Mouse (Mus musculus) kidney, adult 2 months (tissue): ENCODE data around the gene Slc25a28. TPM values are rescaled to one million over a fixed set of nuclear protein-coding genes. Genes with fewer than 3 reads are reported as not detected.

Source experiments
- DNase-seq: peaks from one replicate; pipeline ENCODE4 v3.0.0; 2021
- H3K27ac ChIP-seq: fragments of 200-500 bp; 2 replicates; pipeline ENCODE4 v1.5.1; 2012; ENCODE audit warnings: low read depth, low read length, control low read depth, inconsistent platforms; ENCODE audit not compliant: insufficient read depth
- H3K27me3 ChIP-seq: fragments of 200-500 bp; replicated peaks from 2 replicates; pipeline ENCODE4 v1.6.1; 2012; ENCODE audit warnings: mild to moderate bottlenecking, moderate library complexity, low read length, inconsistent platforms; ENCODE audit not compliant: control insufficient read depth, insufficient read depth
- H3K36me3 ChIP-seq: fragments of 200-500 bp; 2 replicates; pipeline ENCODE4 v1.6.1; 2012; ENCODE audit warnings: mild to moderate bottlenecking, moderate library complexity, low read length, inconsistent platforms; ENCODE audit not compliant: control insufficient read depth, insufficient read depth
- H3K4me1 ChIP-seq: fragments of 200-500 bp; 2 replicates; pipeline ENCODE4 v1.6.1; 2011; ENCODE audit warnings: low read length; ENCODE audit not compliant: control insufficient read depth, insufficient read depth
- H3K4me3 ChIP-seq: fragments of 200-500 bp; 2 replicates; pipeline ENCODE4 v1.5.1; 2011; ENCODE audit warnings: mild to moderate bottlenecking, low read depth, low read length, control low read depth; ENCODE audit not compliant: insufficient read depth
- CTCF ChIP-seq: fragments of 200-500 bp; conservative IDR thresholded peaks from 2 replicates; pipeline ENCODE4 v1.5.1; 2011; ENCODE audit warnings: low read depth, mild to moderate bottlenecking, control low read depth, low read length, moderate library complexity, mixed read lengths; ENCODE audit not compliant: insufficient read depth, insufficient read length
- POLR2A ChIP-seq: fragments of 200-500 bp; IDR thresholded peaks from one replicate; pipeline ENCODE4 v1.6.1; 2011; ENCODE audit warnings: low read depth, low read length, control low read depth
- WGBS: fragments of 180-500 bp; shearing (Covaris S2); methylation state at CpG from one replicate; pipeline ENCODE4 v1.1.7; 2018; 5-methylcytosine and 5-hydroxymethylcytosine counted together
- polyA plus RNA-seq: library from polyadenylated mRNA; depleted of rRNA; stranded (reverse); fragments of >200 nt; gene quantifications from 2 replicates; pipeline ENCODE4 v1.2.3, GENCODE M21; 2012

Gene Slc25a28
- polyA plus RNA-seq, 1 experiment = 83.2 TPM

DNA sequence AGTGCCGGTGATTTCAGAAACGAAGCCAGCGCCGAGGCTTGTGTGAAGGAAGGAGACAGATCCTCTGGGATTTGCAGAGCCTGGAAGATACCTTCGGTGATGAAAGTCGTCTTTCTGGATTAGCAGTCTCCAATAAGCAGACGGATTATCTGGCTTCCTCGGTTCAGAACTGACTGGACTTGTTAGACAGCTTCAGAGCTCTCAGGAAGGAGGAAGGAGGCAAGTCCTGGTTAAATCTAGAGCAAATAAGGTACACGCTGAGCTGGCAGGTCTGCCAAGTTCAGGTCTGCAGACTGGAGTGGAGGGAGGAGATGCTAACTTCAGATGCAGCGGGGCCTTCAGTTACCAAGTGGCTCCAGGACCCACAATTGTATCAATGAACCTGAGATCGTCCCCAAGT, 32.8 kb downstream of the Slc25a28 start:
- Histone ChIP-seq H3K27me3 (no peaks in the 10 kb centered on the region), H3K36me3 (no peaks in the 10 kb centered on the region), H3K4me3 (no peak overlapping the region), H3K27ac (no peak overlapping the region), H3K4me1 (no peaks in the 10 kb centered on the region)
- 73% methylated on average over 11 of the region's 11 CpGs for WGBS
- DNase-seq = no peak
- TF ChIP-seq POLR2A = no peak
- no peak for TF ChIP-seq CTCF

DNA sequence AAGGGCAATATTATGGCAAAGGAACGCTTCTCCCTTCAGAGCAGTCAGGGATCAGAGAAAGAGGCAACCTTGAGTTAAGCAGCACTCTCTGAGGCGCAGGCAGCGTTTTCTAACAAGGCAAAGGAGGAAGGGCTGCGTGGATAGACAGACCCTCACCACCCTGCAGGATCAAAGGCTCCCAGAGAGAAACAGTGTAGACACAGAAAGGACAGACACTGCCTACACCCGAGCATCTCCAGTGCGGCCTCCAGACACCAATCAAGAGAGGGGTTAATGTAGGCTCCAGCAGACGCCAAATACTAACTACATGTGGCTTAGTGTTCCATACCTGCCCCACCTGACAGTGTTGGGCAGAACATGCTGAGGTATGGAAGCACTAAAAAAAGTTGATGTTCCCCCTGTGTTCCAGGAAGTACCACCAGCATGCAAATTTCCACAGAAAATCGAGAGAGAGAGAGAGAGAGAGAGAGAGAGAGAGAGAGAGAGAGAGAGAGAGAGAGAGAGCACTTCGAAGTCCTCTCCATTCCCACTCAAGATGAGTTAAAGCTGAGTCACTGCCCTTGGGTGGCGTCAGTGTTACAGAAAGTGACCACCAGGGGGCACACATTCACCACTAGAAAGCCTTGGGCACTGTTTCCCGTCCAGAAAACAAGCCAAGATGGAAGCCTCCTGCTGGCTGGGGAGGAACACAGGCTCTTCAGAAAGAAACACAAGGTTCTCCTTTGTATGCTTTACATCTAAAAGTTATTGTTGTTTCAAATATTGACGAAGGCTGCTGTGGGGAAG, 44.0 kb downstream of the Slc25a28 start:
- WGBS = 25% methylated on average over 12 of the region's 12 CpGs
- Histone ChIP-seq H3K27ac (no peak overlapping the region), H3K4me3 (no peak overlapping the region), H3K27me3 (no peaks in the 10 kb centered on the region), H3K36me3 (no peaks in the 10 kb centered on the region), H3K4me1 (no peaks in the 10 kb centered on the region)
- DNase-seq = peak; percentile 83
- TF ChIP-seq POLR2A (no peak), CTCF (peak; percentile 96)

DNA sequence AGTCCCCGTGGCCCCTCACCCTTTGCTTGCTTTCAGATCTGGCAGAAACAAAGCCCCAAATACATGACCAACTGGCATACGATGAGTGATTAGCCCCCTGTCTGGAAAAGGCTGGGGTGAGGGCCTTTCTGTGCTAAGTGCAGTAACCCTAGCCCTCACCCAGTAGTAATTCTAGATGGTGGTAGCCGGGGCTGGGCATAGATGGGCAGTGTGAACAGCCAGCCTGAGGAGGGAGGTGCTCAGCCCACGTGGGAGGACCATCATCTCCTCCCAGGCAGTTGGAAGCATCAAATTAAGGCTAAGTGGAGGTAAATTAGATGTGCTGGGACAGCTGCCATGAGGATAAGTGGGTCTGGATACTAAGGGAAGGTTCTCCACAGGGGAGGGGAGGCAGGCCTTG, 45.6 kb downstream of the Slc25a28 start:
- 28% methylated on average over 4 of the region's 4 CpGs for WGBS
- Histone ChIP-seq H3K4me1 (no peaks in the 10 kb centered on the region), H3K27ac (no peak overlapping the region), H3K27me3 (no peaks in the 10 kb centered on the region), H3K36me3 (no peaks in the 10 kb centered on the region), H3K4me3 (no peak overlapping the region)
- TF ChIP-seq CTCF = no peak
- no peak for TF ChIP-seq POLR2A
- no peak for DNase-seq

DNA sequence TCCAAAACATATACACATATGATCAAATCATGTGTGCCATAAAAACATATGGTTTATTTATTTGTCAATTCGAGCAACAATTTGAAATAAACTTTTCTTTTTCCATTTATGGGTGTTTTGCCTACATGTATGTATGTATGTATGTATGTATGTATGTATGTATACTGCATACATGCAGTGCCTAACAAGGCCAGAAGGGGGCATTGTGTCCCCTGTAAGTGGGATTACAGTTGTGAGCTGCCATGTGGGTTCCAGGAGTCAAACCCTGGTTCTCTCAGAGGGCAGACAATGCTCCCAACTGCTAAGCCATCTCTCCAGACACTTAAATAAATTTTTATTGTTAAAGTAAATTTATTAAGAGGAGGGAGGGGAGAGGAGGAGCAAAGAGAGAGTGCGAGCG, 47.3 kb downstream of the Slc25a28 start:
- Histone ChIP-seq H3K27me3 (no peaks in the 10 kb centered on the region), H3K27ac (no peak overlapping the region), H3K4me1 (no peaks in the 10 kb centered on the region), H3K36me3 (no peaks in the 10 kb centered on the region), H3K4me3 (no peak overlapping the region)
- WGBS = 88% methylated on average over 3 of the region's 3 CpGs
- no peak for DNase-seq
- no peak for TF ChIP-seq POLR2A
- TF ChIP-seq CTCF = no peak

DNA sequence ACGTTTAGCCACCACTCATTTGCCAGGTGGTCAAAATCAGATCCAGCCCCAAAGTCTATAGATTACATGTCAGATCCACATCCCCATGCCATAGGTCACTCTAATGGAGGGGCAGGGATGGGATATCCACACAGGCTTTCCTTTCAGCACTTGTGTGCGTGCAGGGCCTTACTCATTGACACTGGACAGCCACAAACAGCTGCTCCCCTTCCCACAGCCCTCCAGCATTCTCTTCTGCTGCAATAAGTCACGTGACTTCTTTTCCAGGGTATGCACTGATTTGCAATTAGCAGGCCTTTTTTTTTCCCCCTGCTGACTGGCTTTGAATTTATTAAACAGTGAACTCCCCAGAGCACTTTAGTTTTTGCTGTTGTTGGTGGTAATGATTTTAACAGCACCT, 48.5 kb downstream of the Slc25a28 start:
- Histone ChIP-seq H3K27me3 (no peaks in the 10 kb centered on the region), H3K4me3 (no peak overlapping the region), H3K36me3 (no peaks in the 10 kb centered on the region), H3K4me1 (no peaks in the 10 kb centered on the region), H3K27ac (no peak overlapping the region)
- WGBS = 57% methylated on average over 3 of the region's 3 CpGs
- no peak for TF ChIP-seq POLR2A
- TF ChIP-seq CTCF = no peak
- DNase-seq = no peak

DNA sequence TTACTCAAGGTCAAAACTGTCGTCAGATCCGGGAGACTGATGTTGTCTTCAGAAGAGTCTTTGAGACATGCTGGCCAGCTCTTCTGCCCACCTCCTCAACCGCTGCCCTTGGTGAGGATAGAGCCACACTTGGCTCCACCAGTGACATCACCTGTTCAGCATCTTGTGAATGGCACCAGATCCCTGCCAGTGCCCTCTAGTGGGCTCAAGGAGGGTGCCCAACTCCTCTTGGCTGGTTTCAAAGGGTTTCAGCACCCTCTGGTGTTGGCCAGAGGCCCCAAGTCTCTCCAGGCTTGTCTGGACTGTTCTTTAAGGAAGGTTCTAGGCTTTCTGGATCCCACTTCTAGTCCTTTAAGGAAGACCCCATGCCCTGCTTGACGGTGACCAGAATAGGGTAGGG, 50.8 kb downstream of the Slc25a28 start:
- Histone ChIP-seq H3K4me1 (no peaks in the 10 kb centered on the region), H3K36me3 (no peaks in the 10 kb centered on the region), H3K27me3 (no peaks in the 10 kb centered on the region), H3K4me3 (no peak overlapping the region), H3K27ac (no peak overlapping the region)
- TF ChIP-seq CTCF (peak; percentile 97), POLR2A (no peak)
- 36% methylated on average over 4 of the region's 4 CpGs for WGBS
- peak; percentile 83 for DNase-seq

DNA sequence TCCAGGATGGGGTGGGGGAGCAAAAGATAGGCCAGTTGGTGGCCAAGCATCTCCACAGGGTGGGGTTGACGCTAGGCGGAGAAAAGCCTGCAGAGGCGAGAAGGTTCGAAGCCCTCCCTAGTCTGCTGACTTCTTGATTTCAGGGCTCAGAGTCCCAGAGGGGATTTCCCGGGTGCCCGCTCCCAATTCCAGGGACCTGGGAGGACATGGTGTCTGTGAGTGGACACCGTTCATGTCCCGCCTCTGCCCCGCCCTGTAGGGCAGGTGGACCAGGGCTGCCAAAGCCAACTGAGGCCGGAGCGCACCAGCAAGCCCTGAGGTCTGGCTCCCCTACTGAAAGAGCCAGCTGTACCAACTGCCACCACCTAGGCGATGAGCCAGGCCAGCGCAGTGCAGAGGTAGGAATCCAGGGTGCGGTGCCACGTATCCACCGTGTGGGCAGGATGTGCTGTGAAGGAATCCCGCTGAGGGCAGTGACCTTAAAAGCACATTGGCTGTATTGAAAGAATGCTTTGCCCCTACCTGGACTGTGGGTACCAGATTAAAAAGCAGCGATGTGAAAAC, 54.7 kb downstream of the Slc25a28 start:
- Histone ChIP-seq H3K4me1 (0 out of 2 replicates have a peak, but pooled peaks cover 7% of the 10 kb centered on the region), H3K27me3 (peaks cover 9% of the 10 kb centered on the region), H3K27ac (no peak overlapping the region), H3K4me3 (no peak overlapping the region), H3K36me3 (no peaks in the 10 kb centered on the region)
- no peak for DNase-seq
- no peak for TF ChIP-seq CTCF
- TF ChIP-seq POLR2A = no peak
- 7% methylated on average over 18 of the region's 18 CpGs for WGBS
